Mouse (Mus musculus) monocyte, adult 59 days (primary cell): ENCODE results near the gene B3gat2. TPM values are rescaled to one million over a fixed set of nuclear protein-coding genes. Genes with fewer than 3 reads are reported as not detected.

Experiments
- total RNA-seq, 2 experiments: library from RNA; stranded (reverse); gene quantifications; one replicate each; pipeline ENCODE4 v1.2.4; 2023

The B3gat2 gene
- total RNA-seq: not detected

DNA sequence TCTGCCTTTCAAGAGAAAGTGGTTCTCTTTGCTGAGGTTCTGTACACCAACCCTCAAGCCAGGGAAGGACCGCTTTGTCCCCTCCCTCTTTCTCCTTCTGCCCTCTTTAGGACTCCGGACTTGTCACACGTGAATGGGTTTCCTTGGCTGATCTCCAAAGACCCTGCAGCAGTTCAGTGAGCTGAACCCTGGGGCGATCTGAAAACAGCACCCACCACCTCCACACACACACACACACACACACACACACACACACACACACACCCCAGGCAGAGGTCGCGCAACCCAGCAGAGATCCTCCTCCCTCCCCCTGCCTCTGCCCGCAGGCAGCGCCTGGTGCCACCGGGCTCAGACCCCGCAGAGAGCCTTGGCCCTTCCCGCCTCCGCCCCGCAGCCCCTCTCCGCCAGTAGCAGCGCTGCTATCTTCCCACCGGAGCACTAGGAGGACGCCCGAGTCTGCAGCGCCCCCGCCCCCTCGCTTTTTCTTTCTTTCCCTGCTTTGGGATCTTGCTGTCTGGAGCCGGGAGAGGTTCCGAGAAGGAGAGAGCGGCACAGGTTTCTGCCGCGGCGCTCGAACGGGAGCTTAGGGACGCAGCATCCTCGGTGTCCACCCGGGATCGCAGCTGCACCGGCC lies at the start of gene B3gat2:
TSS of gene B3gat2 (plus strand) at position 252 of the 634 bp plus-strand sequence.

Other genes with a start within 250 kb of the B3gat2 start
- 10 to 100 TPM; 54.1 to 60.3 TPM for gene Smap1, start 160.6 kb downstream of the B3gat2 start, total RNA-seq
- gene Sdhaf4, start 243.9 kb downstream of the B3gat2 start, total RNA-seq: 10 to 100 TPM; 13.5 to 13.7 TPM